Mouse (Mus musculus) olfactory bulb, adult 2 months (tissue): ENCODE measurements around the gene Kirrel3. TPM values are rescaled to one million over a fixed set of nuclear protein-coding genes. Genes with fewer than 3 reads are reported as not detected.

Experiments used
- H3K27ac ChIP-seq: fragments of 200-500 bp; 2 replicates; pipeline ENCODE4 v1.5.1; 2012; ENCODE audit warnings: low read depth, low read length; ENCODE audit not compliant: insufficient read depth
- H3K4me1 ChIP-seq: fragments of 200-500 bp; 2 replicates; pipeline ENCODE4 v1.6.1; 2012; ENCODE audit warnings: low read length; ENCODE audit not compliant: control insufficient read depth, insufficient read depth
- H3K4me3 ChIP-seq: fragments of 200-500 bp; 2 replicates; pipeline ENCODE4 v1.5.1; 2012; ENCODE audit warnings: mild to moderate bottlenecking, low read depth, low read length, moderate library complexity; ENCODE audit not compliant: insufficient read depth
- CTCF ChIP-seq: fragments of 200-500 bp; IDR thresholded peaks from 2 replicates; pipeline ENCODE4 v1.5.1; 2012; ENCODE audit warnings: low read depth, mild to moderate bottlenecking, low read length, moderate library complexity; ENCODE audit not compliant: insufficient read depth
- POLR2A ChIP-seq: fragments of 200-500 bp; IDR thresholded peaks from 2 replicates; pipeline ENCODE4 v1.6.1; 2012; ENCODE audit warnings: mild to moderate bottlenecking, low read depth, low read length, moderate library complexity; ENCODE audit not compliant: insufficient read depth
- WGBS: fragments of 180-500 bp; shearing (Covaris S2); methylation state at CpG from one replicate; pipeline ENCODE4 v1.1.7; 2018; 5-methylcytosine and 5-hydroxymethylcytosine counted together
- polyA plus RNA-seq: library from polyadenylated mRNA; stranded (reverse); fragments of >200 nt; gene quantifications from 2 replicates; pipeline ENCODE4 v1.2.4, GENCODE M21; 2012; ENCODE audit warnings: low replicate concordance; ENCODE audit not compliant: missing spikeins, insufficient read depth, insufficient read length

Gene Kirrel3
- polyA plus RNA-seq, 1 experiment, result not detected

DNA sequence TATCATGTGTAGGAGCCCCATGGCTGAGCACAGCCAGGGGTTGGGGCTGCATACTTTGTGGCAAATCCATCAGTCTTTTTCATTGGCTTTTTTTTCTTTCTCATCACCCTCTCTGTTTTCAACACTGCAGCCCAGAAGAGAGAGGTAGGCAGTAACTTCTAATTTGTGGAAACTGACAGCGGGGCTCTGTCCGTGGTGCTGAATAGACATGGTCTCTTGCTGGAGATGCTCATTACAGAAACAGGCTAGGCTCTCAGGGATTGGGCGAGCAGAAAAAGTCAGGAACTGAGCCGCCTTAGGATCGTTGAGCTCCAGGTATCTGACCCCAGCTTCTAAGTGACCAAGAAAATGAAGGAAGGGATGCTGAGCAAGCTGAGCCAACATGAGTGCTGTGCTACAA lies 427.3 kb downstream of the Kirrel3 start:
- H3K4me3 ChIP-seq, result no peak overlapping the region
- 55% methylated on average over 5 of the region's 5 CpGs for WGBS
- H3K27ac ChIP-seq, result no peak overlapping the region
- TF ChIP-seq POLR2A, result no peak
- no peak for TF ChIP-seq CTCF
- peaks cover 5% of the 10 kb centered on the region for H3K4me1 ChIP-seq

DNA sequence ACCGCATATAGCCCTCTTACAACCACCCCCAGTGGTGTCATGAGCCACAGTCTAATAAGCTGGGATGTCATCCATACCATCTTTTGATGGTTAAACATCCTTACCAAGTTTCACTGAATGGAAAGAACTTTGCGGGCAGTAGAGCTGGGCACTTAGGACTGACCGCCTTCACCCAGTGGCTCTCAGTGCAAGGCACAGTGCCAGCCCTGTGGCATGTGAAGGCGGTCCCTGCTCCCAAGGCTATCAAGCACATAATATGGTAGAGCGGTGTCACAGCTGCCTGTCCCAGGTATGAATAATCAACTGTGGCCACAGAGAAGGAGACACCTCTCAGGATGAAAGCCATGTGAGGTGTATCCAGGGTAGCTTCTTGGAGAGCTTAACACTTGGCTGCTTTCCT lies 433.3 kb downstream of the Kirrel3 start:
- TF ChIP-seq POLR2A (no peak), CTCF (no peak)
- 91% methylated on average over 5 of the region's 5 CpGs for WGBS
- Histone ChIP-seq H3K4me1 (peaks cover 21% of the 10 kb centered on the region), H3K4me3 (no peak overlapping the region), H3K27ac (no peak overlapping the region)

DNA sequence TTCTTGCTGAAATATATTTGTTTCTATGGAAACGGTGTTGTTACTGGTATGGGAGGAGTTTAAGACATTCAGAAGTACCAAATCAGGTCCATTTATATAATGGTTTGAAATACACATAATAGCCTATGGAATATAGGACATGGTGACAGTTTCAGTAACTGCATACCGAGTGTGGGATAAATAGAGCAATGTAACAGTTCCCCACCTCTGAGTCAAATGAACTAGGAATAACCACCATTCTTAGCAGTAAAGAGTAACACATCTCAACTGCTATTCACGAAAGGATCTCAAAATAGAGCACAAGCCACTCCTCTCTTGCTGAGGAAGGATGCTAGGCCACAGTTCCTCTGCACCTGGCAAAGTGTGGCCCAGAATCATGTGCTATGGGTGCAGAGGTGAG lies 434.4 kb downstream of the Kirrel3 start:
- TF ChIP-seq CTCF, result no peak
- TF ChIP-seq POLR2A, result no peak
- H3K4me3 ChIP-seq, result no peak overlapping the region
- WGBS, result 35% methylated on average over 3 of the region's 3 CpGs
- H3K27ac ChIP-seq, result peak overlapping the region; percentile 54
- H3K4me1 ChIP-seq, result peaks cover 23% of the 10 kb centered on the region

DNA sequence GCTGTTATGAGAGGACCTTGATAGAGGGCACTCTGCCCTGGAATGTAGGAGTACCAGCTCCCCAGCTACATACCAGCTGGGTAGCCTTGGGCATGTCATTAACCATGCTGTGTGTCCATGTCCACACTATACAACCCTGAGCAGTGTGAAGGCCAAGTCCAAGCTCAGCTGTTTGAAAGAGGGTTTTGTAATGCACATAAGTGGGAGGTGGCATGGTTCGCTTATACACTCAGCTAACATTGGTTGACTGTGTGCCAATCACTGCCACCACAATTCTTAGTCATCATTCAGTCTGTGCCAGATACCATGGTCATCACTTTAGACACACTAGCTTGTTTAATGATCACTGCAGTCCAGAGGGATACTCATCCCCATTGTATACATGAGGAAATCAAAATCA lies 436.2 kb downstream of the Kirrel3 start:
- TF ChIP-seq POLR2A (no peak), CTCF (no peak)
- no peak overlapping the region for H3K27ac ChIP-seq
- 87% methylated on average over 1 of the region's 1 CpGs for WGBS
- H3K4me3 ChIP-seq, result no peak overlapping the region
- H3K4me1 ChIP-seq, result peaks cover 23% of the 10 kb centered on the region

DNA sequence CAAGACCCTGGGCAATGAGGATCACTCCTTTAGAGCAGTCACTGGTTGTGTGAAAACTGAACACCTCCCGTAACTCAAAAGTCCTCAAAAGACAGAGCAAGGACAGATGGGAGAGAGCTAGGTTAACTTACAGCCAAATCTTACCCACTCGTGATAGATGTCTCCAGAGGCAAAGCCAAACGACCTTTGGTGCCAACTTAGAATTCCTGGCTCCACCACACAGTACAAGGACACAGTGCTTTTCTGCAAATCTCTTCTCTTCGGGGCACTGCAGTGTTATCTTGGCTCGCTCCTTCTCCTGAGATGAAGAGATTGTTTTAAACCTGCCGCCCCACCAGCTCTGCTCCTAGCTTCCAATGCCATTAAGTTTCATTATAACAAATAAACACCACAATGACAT lies 437.0 kb downstream of the Kirrel3 start:
- 0 out of 2 replicates have a peak overlapping the region, but pooled peaks have one; percentile 12 for H3K27ac ChIP-seq
- 62% methylated on average over 6 of the region's 6 CpGs for WGBS
- H3K4me1 ChIP-seq, result peaks cover 23% of the 10 kb centered on the region
- TF ChIP-seq CTCF, result no peak
- TF ChIP-seq POLR2A, result no peak
- H3K4me3 ChIP-seq, result no peak overlapping the region

DNA sequence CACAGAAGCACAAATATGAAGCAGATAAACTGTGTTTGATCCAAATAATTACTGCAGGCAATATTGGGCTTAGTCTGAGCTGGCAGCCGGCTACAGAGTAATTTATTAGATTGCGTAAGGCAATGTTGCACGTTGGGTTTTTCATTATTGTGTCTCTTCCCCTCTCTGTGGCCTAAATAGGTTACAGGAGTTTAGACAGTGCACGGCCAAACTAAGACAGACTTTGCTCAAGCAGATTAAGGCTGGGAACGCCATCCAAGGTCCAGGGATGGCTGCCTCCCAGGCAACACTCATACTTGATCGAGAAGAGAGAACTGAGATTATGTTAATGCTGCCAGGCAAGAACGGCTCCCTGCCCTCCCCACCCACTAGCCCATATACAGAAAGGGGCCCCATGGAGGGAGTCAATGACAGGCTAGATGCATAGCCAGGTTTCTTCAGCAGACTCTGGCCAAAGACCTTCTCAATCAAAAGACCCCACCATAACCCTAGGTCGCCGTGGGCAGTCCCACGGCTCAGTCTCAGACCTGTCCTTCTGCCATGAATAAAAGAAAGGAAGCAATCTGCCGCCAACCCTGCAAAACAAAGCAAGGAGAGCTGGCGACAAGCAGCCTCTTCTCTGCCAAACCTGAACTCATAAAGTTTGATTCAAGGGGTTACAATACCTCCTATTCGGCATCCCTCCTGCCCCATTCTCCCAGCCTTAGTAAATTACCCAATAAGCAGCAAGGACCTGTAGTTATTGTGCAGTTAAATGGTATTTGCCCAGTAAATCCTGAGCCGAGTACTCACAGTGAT lies 437.6 kb downstream of the Kirrel3 start:
- Histone ChIP-seq H3K27ac (no peak overlapping the region; the same call in 1 of the 2 replicates), H3K4me3 (no peak overlapping the region)
- TF ChIP-seq POLR2A (no peak), CTCF (no peak)

DNA sequence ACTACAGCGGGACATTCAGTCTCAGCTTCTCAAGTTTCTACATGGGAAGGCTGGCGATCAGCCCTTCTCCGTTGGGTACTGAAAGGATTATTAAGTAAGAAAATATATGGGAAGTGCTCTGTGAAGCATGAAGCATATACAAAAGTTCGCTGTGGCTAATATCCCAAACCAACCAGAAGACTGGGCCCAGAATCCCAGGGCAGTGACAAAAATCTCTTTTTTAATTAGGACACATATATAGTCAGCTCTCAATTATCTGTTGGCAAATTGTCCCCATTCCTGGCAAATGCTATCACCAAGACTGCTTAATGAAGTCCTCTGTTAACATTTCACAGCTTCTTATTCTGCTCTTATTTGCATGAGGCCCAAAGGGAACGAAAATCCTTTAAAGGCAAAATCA lies 439.9 kb downstream of the Kirrel3 start:
- H3K4me1 ChIP-seq, result peaks cover 13% of the 10 kb centered on the region
- 74% methylated on average over 5 of the region's 5 CpGs for WGBS
- H3K4me3 ChIP-seq, result no peak overlapping the region
- no peak overlapping the region for H3K27ac ChIP-seq
- TF ChIP-seq POLR2A (no peak), CTCF (no peak)

More for the DNA sequence above, 437.6 kb downstream of the Kirrel3 start:
- 39% methylated on average over 14 of the region's 14 CpGs for WGBS
- peaks cover 23% of the 10 kb centered on the region for H3K4me1 ChIP-seq

DNA sequence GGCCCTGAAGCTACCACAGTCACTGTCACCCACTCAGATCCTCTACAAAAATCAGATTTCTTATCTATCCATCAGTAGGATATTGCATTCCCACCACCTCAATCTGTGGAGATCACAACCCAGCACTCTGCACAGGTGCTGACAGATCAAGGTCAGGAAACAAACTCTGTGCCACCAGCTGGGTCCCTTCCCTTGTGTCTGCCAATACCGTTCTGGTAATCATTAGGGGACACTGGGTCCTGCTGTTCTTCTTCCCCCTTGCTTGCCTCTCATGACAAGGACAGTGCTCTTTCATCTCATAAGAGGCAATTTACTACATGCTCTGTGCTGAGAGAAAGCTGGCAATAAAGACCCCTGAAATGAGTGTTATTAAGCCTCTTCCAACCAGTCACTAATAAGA lies 444.7 kb downstream of the Kirrel3 start:
- H3K27ac ChIP-seq, result no peak overlapping the region
- no peaks in the 10 kb centered on the region for H3K4me1 ChIP-seq
- WGBS, result 64% methylated on average over 1 of the region's 1 CpGs
- no peak overlapping the region for H3K4me3 ChIP-seq
- TF ChIP-seq POLR2A (no peak), CTCF (no peak)

DNA sequence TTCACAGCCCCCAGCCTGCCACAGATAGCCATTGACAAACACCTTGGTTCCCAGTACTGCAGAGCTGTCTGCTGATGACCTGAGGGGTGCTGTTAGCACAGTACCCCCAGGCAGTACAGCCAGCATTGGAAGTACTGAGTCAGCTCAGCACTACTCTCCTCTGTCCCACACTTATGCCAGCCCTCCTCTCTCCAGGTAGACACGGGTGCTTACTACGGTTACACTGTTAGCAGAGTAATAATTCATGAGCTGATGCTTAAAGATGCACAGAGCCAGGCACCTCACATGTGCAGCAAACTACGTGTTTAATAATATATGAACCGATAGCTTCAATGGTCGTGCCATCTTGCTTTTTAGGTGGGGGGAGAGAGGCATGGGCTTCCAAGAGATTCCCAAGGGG lies 452.4 kb downstream of the Kirrel3 start:
- TF ChIP-seq POLR2A (no peak), CTCF (no peak)
- Histone ChIP-seq H3K4me1 (peaks cover 8% of the 10 kb centered on the region; the same call in 1 of the 2 replicates), H3K27ac (no peak overlapping the region), H3K4me3 (no peak overlapping the region)
- 95% methylated on average over 5 of the region's 5 CpGs for WGBS
